28 mouse cellular contexts compared by ENCODE assay signal in the genomic region with DNA sequence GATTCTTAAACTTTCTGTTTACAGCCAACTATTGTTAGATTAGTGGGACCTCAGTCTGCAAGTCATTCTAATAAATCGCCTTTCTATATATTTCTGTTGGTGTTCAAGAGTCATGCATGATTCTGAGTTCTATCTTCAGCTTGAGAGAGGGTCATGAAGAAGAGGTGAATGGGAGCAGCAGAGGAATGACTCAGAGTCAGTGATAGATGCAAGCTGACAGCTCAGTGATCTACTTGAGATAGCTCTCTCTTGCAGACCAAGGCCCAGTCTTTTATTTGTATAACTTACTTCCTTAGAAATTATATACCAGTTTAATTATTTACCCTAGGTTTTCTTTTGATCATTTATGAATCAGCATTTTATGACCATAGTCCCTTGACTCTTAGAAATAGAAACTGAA. TPM values are rescaled to one million over a fixed set of nuclear protein-coding genes. Genes with fewer than 3 reads are reported as not detected.
DNase-seq lines count a peak whose midpoint lies in the region; ATAC-seq and TF ChIP-seq lines count a peak whose summit lies in the region.
"Had no signal": no experiment of that assay in that cellular context is flagged by ENCODE, and none has a peak within 500 bp of the region (broad histone marks: within the 10 kb centered on the region; RNA-seq: fewer than 3 reads in every experiment).

No protein-coding gene starts in this region.

- no peak overlapping the region for H3K4me3 ChIP-seq in intestine, embryonic 15.5 days (replicated peaks)
- no peak overlapping the region for H3K4me3 ChIP-seq in intestine, postnatal 0 days (ENCODE audit: low read depth, low read length)
- no peak overlapping the region for H3K4me3 ChIP-seq in embryonic fibroblast, embryonic 13.5 days (ENCODE audit: insufficient read depth, low read length)
- H3K4me3 ChIP-seq in liver, embryonic 13.5 days (replicated peaks) = no peak overlapping the region
- H3K4me3 ChIP-seq: heart, embryonic 10.5 days; heart, embryonic 15.5 days; limb, embryonic 13.5 days; myocyte; neural tube, embryonic 12.5 days had no signal

- H3K4me2 ChIP-seq in intestine, embryonic 15.5 days (replicated peaks) = no peak overlapping the region
- no peak overlapping the region for H3K4me2 ChIP-seq in intestine, postnatal 0 days (replicated peaks; ENCODE audit: low read depth)
- peak overlapping the region; percentile 42 for H3K4me2 ChIP-seq in liver, embryonic 13.5 days
- H3K4me2 ChIP-seq: heart, embryonic 15.5 days; limb, embryonic 13.5 days; midbrain, embryonic 11.5 days; neural tube, embryonic 12.5 days had no signal

- no peak for DNase-seq in liver, embryonic 13.5 days
- no peak for DNase-seq in kidney, postnatal 25 days
- DNase-seq in left cerebral cortex, adult 11 months (ENCODE audit: low spot score) = no peak
- DNase-seq in gastrocnemius, adult 18-20 months (ENCODE audit: low spot score) = no peak
- DNase-seq: adrenal gland, postnatal 25 days; cerebellum, adult 8-10 months; cerebellum, postnatal 25 days; gastrocnemius, postnatal 14 days; heart, adult 11 months; kidney, postnatal 14 days; lung, adult 2 months; lung, postnatal 10 days; right cerebral cortex, adult 18-20 months; thymus, adult 18-20 months; thymus, postnatal 25 days had no signal

- no peaks in the 10 kb centered on the region for H3K27me3 ChIP-seq in intestine, embryonic 15.5 days (replicated peaks)
- no peaks in the 10 kb centered on the region for H3K27me3 ChIP-seq in intestine, postnatal 0 days (replicated peaks; ENCODE audit: control insufficient read depth, insufficient read depth, low read length)
- H3K27me3 ChIP-seq in liver, embryonic 13.5 days = no peaks in the 10 kb centered on the region
- H3K27me3 ChIP-seq: heart, embryonic 15.5 days; limb, embryonic 13.5 days; neural tube, embryonic 12.5 days had no signal

- H3K9me3 ChIP-seq in intestine, embryonic 15.5 days = no peaks in the 10 kb centered on the region
- H3K9me3 ChIP-seq in intestine, postnatal 0 days (ENCODE audit: control insufficient read depth) = peaks cover 21% of the 10 kb centered on the region
- 0 out of 2 replicates have a peak, but pooled peaks cover 5% of the 10 kb centered on the region for H3K9me3 ChIP-seq in liver, embryonic 13.5 days (replicated peaks)
- H3K9me3 ChIP-seq: heart, embryonic 10.5 days; heart, embryonic 15.5 days; neural tube, embryonic 12.5 days had no signal

- TF ChIP-seq CTCF in intestine, postnatal 0 days (IDR thresholded peaks at IDR 0.05; ENCODE audit: low read depth) = no peak
- no peak for TF ChIP-seq CTCF in embryonic fibroblast, embryonic 13.5 days (IDR thresholded peaks at IDR 0.05; ENCODE audit: borderline replicate concordance, insufficient read depth, low read length)

- H3K4me1 ChIP-seq in intestine, embryonic 15.5 days (replicated peaks) = no peaks in the 10 kb centered on the region
- no peaks in the 10 kb centered on the region for H3K4me1 ChIP-seq in intestine, postnatal 0 days (replicated peaks; ENCODE audit: control insufficient read depth, insufficient read depth, low read length)
- no peaks in the 10 kb centered on the region for H3K4me1 ChIP-seq in embryonic fibroblast, embryonic 13.5 days (ENCODE audit: control insufficient read depth, insufficient read depth, low read length)
- peaks cover 30% of the 10 kb centered on the region for H3K4me1 ChIP-seq in liver, embryonic 13.5 days (replicated peaks)
- H3K4me1 ChIP-seq: heart, embryonic 10.5 days; heart, embryonic 15.5 days; limb, embryonic 13.5 days; neural tube, embryonic 12.5 days had no signal

- H3K36me3 ChIP-seq in intestine, embryonic 15.5 days = no peaks in the 10 kb centered on the region
- H3K36me3 ChIP-seq in intestine, postnatal 0 days (ENCODE audit: control insufficient read depth, insufficient read depth) = no peaks in the 10 kb centered on the region
- 0 out of 2 replicates have a peak, but pooled peaks cover 8% of the 10 kb centered on the region for H3K36me3 ChIP-seq in liver, embryonic 13.5 days
- H3K36me3 ChIP-seq: heart, embryonic 10.5 days; heart, embryonic 15.5 days; limb, embryonic 13.5 days; neural tube, embryonic 12.5 days had no signal

- no peak for TF ChIP-seq POLR2A in embryonic fibroblast, embryonic 13.5 days (IDR thresholded peaks at IDR 0.05; ENCODE audit: low read depth, low read length)

- H3K27ac ChIP-seq in intestine, embryonic 15.5 days = no peak overlapping the region
- no peak overlapping the region for H3K27ac ChIP-seq in intestine, postnatal 0 days (ENCODE audit: low read depth, low read length)
- H3K27ac ChIP-seq in embryonic fibroblast, embryonic 13.5 days (ENCODE audit: insufficient read depth, low read length) = peak overlapping the region; percentile 81
- H3K27ac ChIP-seq in liver, embryonic 13.5 days = peak overlapping the region; percentile 96
- H3K27ac ChIP-seq: heart, embryonic 10.5 days; heart, embryonic 15.5 days; limb, embryonic 13.5 days; macrophage; neural tube, embryonic 12.5 days; stomach, postnatal 0 days had no signal

- no peak overlapping the region for H3K9ac ChIP-seq in intestine, embryonic 15.5 days
- H3K9ac ChIP-seq in intestine, postnatal 0 days (ENCODE audit: low read depth, low read length) = no peak overlapping the region
- peak overlapping the region; percentile 50; the same call in 1 of the 2 replicates for H3K9ac ChIP-seq in liver, embryonic 13.5 days
- H3K9ac ChIP-seq: heart, embryonic 15.5 days; limb, embryonic 13.5 days; neural tube, embryonic 12.5 days had no signal

- peak; percentile 51; the same call in 1 of the 2 replicates for ATAC-seq in intestine, embryonic 15.5 days
- ATAC-seq in intestine, postnatal 0 days = no peak
- ATAC-seq in liver, embryonic 13.5 days (ENCODE audit: low read depth) = peak; percentile 69
- ATAC-seq in megakaryocyte-erythroid progenitor cell, adult 5-6 weeks (replicated peaks; ENCODE audit: low FRiP score, low TSS enrichment, poor library complexity, severe bottlenecking) = peak; percentile 15
- ATAC-seq: hindbrain, embryonic 16.5 days had no signal

- WGBS in intestine, embryonic 15.5 days = 79% methylated on average over 1 of the region's 1 CpGs
- WGBS in intestine, postnatal 0 days = 86% methylated on average over 1 of the region's 1 CpGs
- 41% methylated on average over 1 of the region's 1 CpGs for WGBS in liver, embryonic 13.5 days (ENCODE audit: insufficient replicate concordance)

RNA-seq across cellular contexts. Expression of gene Resf1, which starts 30.3 kb away (rescaled TPM):
- 33.9 and 39.5 TPM in 2 replicates for polyA plus RNA-seq in intestine, embryonic 15.5 days (2015; fragmentation: Nextera tagmentation; extraction: Ambion mirVana)
- 16.3 and 18.9 TPM in 2 replicates for polyA plus RNA-seq in intestine, postnatal 0 days (2015; fragmentation: Nextera tagmentation; extraction: Ambion mirVana)
- polyA plus RNA-seq in embryonic fibroblast, embryonic 13.5 days (2011; ENCODE audit: insufficient read length, low read depth, missing spikeins) = 39.7 and 42.8 TPM in 2 replicates
- 24.6 and 32.0 TPM in 2 replicates for polyA plus RNA-seq in liver, embryonic 13.5 days (2015; fragmentation: Nextera tagmentation; extraction: Ambion mirVana)
- 48.3 and 72.8 TPM in 2 replicates for total RNA-seq in megakaryocyte-erythroid progenitor cell, adult 5-6 weeks (2014; fragmentation: Nextera tagmentation)
- total RNA-seq in megakaryocyte-erythroid progenitor cell, adult 5-6 weeks (2017) = 64.1 and 71.6 TPM in 2 replicates
- 10 to 100 TPM; 11.3 to 13.1 TPM for total RNA-seq in gastrocnemius, adult 18-20 months (2021)

Comparison
In these comparisons a context has a peak if more than half of its experiments do, and no peak if none do; other contexts are left out.
1. H3K27ac ChIP-seq: peak in embryonic fibroblast, embryonic 13.5 days (single experiment) and liver, embryonic 13.5 days (single experiment); none in intestine, embryonic 15.5 days (single experiment) and intestine, postnatal 0 days (single experiment).